Mouse (Mus musculus): ENCODE measurements at regions not wholly inside any gene's neighbourhood (a gene's known extent, or its start where the extent isn't known, plus 50 kb on each side); places are given as distances from the start of the nearest gene placed in this dataset.

- WGBS = 74% methylated on average over 2 of the region's 2 CpGs
- Histone ChIP-seq H3K4me3 (no peak overlapping the region), H3K27ac (replicated peaks) (no peak overlapping the region), H3K36me3 (no peaks in the 10 kb centered on the region), H3K4me2 (no peak overlapping the region), H3K9me3 (no peaks in the 10 kb centered on the region), H3K4me1 (replicated peaks) (no peaks in the 10 kb centered on the region), H3K27me3 (no peaks in the 10 kb centered on the region), H3K9ac (no peak overlapping the region)
- no peak for ATAC-seq (ENCODE audit: low FRiP score, low read depth)
Measured at GRCm38 (mm10) chr16:47754671-47755070, 528.9 kb upstream of the Dppa4 start.

GRCm38 (mm10) chr16:47758296-47758695, 525.2 kb upstream of the Dppa4 start:
- no peaks in the 10 kb centered on the region for H3K4me1 ChIP-seq (replicated peaks)
- no peaks in the 10 kb centered on the region for H3K9me3 ChIP-seq
- 83% methylated on average over 1 of the region's 1 CpGs for WGBS

GRCm38 (mm10) chr16:47765742-47766141, 517.8 kb upstream of the Dppa4 start:
- Histone ChIP-seq H3K9me3 (no peaks in the 10 kb centered on the region), H3K27ac (replicated peaks) (no peak overlapping the region), H3K36me3 (no peaks in the 10 kb centered on the region), H3K4me1 (replicated peaks) (no peaks in the 10 kb centered on the region), H3K9ac (no peak overlapping the region), H3K4me2 (no peak overlapping the region), H3K4me3 (no peak overlapping the region), H3K27me3 (no peaks in the 10 kb centered on the region)
- 65% methylated on average over 3 of the region's 3 CpGs for WGBS
- no peak for ATAC-seq (ENCODE audit: low FRiP score, low read depth)

More at GRCm38 (mm10) chr16:47758296-47758695, 525.2 kb upstream of the Dppa4 start:
- H3K4me3 ChIP-seq = no peak overlapping the region
- ATAC-seq (ENCODE audit: low FRiP score, low read depth) = no peak
- H3K27me3 ChIP-seq = no peaks in the 10 kb centered on the region
- H3K27ac ChIP-seq (replicated peaks) = no peak overlapping the region
- H3K4me2 ChIP-seq = no peak overlapping the region
- no peak overlapping the region for H3K9ac ChIP-seq
- no peaks in the 10 kb centered on the region for H3K36me3 ChIP-seq

- H3K9ac ChIP-seq = no peak overlapping the region
- H3K27me3 ChIP-seq = no peaks in the 10 kb centered on the region
- no peak overlapping the region for H3K4me3 ChIP-seq
- H3K36me3 ChIP-seq = no peaks in the 10 kb centered on the region
- no peak overlapping the region for H3K27ac ChIP-seq (replicated peaks)
- H3K9me3 ChIP-seq = no peaks in the 10 kb centered on the region
- 71% methylated on average over 5 of the region's 5 CpGs for WGBS
- ATAC-seq (ENCODE audit: low FRiP score, low read depth) = no peak
- no peaks in the 10 kb centered on the region for H3K4me1 ChIP-seq (replicated peaks)
- no peak overlapping the region for H3K4me2 ChIP-seq
Measured at GRCm38 (mm10) chr16:47788515-47788914, 495.0 kb upstream of the Dppa4 start.

DNA sequence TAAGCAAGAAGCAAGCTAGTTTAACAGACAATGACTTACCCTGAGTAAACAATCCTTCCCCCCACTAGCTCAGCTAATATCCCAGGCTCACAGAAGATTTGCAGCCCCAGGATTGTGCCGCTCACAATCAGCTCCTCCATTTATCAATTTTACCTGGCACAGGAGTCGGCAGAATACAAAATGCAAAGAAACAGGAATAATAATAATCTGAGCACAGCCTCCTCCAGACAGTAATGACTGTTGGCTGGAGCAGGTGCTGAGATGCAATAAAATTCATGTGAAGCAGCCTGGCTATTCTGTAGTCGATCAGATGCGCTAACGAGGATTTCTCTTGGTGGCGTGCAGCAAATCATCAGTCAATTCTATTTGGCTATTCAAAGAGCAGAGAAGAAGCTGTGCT, 492.9 kb upstream of the Dppa4 start:
- Histone ChIP-seq H3K9ac (no peak overlapping the region), H3K36me3 (no peaks in the 10 kb centered on the region), H3K27me3 (no peaks in the 10 kb centered on the region), H3K4me1 (replicated peaks) (no peaks in the 10 kb centered on the region), H3K4me2 (0 out of 2 replicates have a peak overlapping the region, but pooled peaks have one; percentile 11), H3K9me3 (no peaks in the 10 kb centered on the region), H3K27ac (replicated peaks) (no peak overlapping the region), H3K4me3 (no peak overlapping the region)
- 49% methylated on average over 6 of the region's 6 CpGs for whole genome bisulfite sequencing
- peak; percentile 45; the same call in 1 of the 2 replicates for ATAC-seq (ENCODE audit: low FRiP score, low read depth)

- Histone ChIP-seq H3K9ac (no peak overlapping the region), H3K27ac (replicated peaks) (no peak overlapping the region), H3K27me3 (no peaks in the 10 kb centered on the region), H3K9me3 (no peaks in the 10 kb centered on the region), H3K36me3 (no peaks in the 10 kb centered on the region), H3K4me1 (replicated peaks) (no peaks in the 10 kb centered on the region), H3K4me3 (no peak overlapping the region), H3K4me2 (no peak overlapping the region)
- 86% methylated on average over 3 of the region's 3 CpGs for WGBS
- no peak for ATAC-seq (ENCODE audit: low FRiP score, low read depth)
Measured at GRCm38 (mm10) chr16:47791456-47791855, 492.1 kb upstream of the Dppa4 start.

DNA sequence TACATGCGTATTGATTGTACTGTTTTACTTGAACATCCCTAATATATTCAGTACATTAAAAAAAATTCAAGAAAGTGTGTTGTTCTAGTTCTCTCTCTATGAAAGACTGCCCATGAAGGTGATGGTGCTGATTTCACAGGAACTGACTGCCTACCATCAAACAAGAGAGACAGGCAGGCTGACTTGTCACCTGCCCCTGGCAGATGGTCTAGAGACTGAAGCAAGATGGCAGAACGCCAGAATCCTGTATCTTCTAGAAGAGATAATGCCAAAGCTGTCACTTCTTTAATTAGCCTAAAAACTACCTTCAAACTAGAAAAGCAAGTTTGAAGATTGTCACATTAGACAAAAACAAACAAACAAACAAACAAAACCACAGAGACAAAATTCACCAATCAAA, 484.7 kb upstream of the Dppa4 start:
- Histone ChIP-seq H3K9ac (no peak overlapping the region), H3K4me2 (no peak overlapping the region), H3K27me3 (no peaks in the 10 kb centered on the region), H3K4me1 (replicated peaks) (no peaks in the 10 kb centered on the region), H3K36me3 (no peaks in the 10 kb centered on the region), H3K27ac (replicated peaks) (no peak overlapping the region), H3K4me3 (no peak overlapping the region), H3K9me3 (no peaks in the 10 kb centered on the region)
- WGBS = 92% methylated on average over 2 of the region's 2 CpGs
- no peak for ATAC-seq (ENCODE audit: low FRiP score, low read depth)

DNA sequence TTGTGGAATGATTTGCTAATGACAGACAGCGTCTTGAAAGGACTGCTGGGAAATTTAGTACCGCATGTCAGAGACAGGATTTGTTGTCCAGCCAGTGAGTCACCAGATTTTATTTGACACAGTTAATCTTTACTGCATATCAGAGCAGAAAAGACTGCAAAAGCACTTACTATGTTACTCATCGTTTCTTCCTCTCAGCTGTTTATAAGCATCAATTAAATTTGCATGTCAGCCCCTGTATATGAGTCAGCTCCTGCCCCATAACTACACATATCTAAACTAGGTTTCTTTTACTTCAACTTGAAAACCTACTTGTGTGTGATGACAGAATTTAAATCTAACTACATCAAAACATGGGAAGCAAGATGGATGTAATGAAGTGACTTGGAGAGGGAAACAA, 440.4 kb upstream of the Dppa4 start:
- no peak for ATAC-seq (ENCODE audit: low FRiP score, low read depth)
- H3K27me3 ChIP-seq = no peaks in the 10 kb centered on the region
- no peaks in the 10 kb centered on the region for H3K4me1 ChIP-seq (replicated peaks)
- H3K36me3 ChIP-seq = no peaks in the 10 kb centered on the region
- no peak overlapping the region for H3K27ac ChIP-seq (replicated peaks)
- 81% methylated on average over 3 of the region's 3 CpGs for WGBS
- H3K9ac ChIP-seq = no peak overlapping the region
- no peak overlapping the region for H3K4me3 ChIP-seq
- H3K9me3 ChIP-seq = no peaks in the 10 kb centered on the region
- no peak overlapping the region for H3K4me2 ChIP-seq

DNA sequence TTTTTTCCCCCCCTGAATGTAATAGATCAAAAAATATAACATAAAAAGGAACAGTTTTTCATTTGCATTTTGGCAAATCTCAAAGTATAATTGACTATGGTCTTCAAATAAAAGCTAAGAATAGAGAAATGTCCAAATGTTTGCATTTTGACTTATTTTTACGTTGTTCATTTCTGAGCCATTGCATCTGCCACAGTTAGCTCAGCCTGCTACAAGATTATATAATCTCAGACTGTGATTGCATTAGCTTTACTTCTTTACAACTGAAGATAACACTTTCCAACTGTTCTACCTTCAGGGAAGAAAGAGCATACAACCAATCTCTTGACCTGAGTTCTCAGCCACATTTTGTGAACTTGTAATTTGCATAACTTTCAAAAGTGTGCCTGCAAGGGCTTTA, 431.9 kb upstream of the Dppa4 start:
- WGBS = 82% methylated on average over 1 of the region's 1 CpGs
- ATAC-seq (ENCODE audit: low FRiP score, low read depth) = no peak

DNA sequence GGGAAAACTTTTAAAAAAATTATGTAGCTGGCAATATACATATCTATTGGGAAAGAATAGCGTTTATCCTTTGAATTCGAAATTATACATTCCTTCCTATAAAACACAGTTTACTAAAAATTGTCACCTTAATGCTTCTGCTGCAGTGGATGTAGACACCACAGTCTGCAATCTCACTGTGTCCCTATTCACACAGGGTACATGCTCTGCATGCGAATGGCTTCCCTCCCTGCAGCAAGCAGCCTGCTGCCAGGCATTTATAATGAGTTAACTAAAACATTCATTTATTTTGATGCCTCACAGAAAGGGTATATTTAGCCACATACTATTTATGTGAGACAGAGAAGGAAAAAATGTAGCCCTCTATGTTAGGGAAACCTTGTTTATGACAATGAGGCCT, 423.7 kb upstream of the Dppa4 start:
- Histone ChIP-seq H3K27ac (replicated peaks) (no peak overlapping the region), H3K27me3 (no peaks in the 10 kb centered on the region), H3K9ac (no peak overlapping the region), H3K9me3 (no peaks in the 10 kb centered on the region), H3K4me2 (no peak overlapping the region), H3K36me3 (no peaks in the 10 kb centered on the region), H3K4me1 (replicated peaks) (no peaks in the 10 kb centered on the region), H3K4me3 (no peak overlapping the region)
- 77% methylated on average over 3 of the region's 3 CpGs for WGBS
- no peak for ATAC-seq (ENCODE audit: low FRiP score, low read depth)

More for the DNA sequence above, 431.9 kb upstream of the Dppa4 start:
- Histone ChIP-seq H3K9me3 (no peaks in the 10 kb centered on the region), H3K4me3 (no peak overlapping the region), H3K27ac (replicated peaks) (no peak overlapping the region), H3K4me2 (no peak overlapping the region), H3K9ac (no peak overlapping the region), H3K4me1 (replicated peaks) (no peaks in the 10 kb centered on the region), H3K36me3 (no peaks in the 10 kb centered on the region), H3K27me3 (no peaks in the 10 kb centered on the region)

DNA sequence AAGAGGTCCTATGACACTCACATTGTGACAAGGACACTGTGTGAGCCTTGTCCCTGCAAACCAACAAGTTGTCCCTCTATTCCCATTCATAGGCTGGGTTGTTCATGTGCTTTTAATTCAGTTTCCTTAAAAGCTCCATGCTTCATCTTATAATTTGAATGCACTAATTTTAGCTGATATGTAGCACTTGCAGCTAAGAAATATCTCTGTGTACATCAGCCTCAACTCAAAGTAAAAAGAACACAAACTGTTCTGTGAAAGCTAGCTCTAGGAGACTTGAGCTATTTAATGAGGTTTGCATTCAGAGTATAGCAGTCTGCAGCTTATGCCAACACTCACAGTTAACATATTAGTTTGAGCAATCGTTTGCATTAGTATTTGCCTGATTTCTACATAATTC, 408.3 kb upstream of the Dppa4 start:
- no peak overlapping the region for H3K9ac ChIP-seq
- no peaks in the 10 kb centered on the region for H3K4me1 ChIP-seq (replicated peaks)
- no peaks in the 10 kb centered on the region for H3K9me3 ChIP-seq
- no peak overlapping the region for H3K27ac ChIP-seq (replicated peaks)
- no peaks in the 10 kb centered on the region for H3K27me3 ChIP-seq
- 85% methylated on average over 1 of the region's 1 CpGs for WGBS
- H3K36me3 ChIP-seq = no peaks in the 10 kb centered on the region
- no peak for ATAC-seq (ENCODE audit: low FRiP score, low read depth)
- H3K4me2 ChIP-seq = no peak overlapping the region
- no peak overlapping the region for H3K4me3 ChIP-seq

DNA sequence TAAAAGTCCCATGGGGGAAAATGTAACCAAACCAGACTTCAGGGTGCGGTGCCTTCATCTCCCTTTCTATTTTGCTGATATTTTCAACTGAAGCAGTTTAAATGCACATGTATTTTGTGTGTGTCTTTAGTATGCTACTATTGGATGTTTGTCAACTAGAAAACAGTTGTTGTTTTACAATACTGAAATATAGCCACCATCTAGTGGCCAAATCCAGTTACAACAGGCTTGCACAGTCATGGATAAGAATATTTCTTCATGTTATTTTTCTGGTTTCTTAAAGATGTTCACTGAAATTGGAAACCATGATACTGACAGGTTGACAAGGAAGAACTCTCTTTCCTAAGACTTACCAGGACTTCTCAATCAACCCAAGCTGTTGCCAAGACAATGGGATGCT, 400.1 kb upstream of the Dppa4 start:
- Histone ChIP-seq H3K4me2 (no peak overlapping the region), H3K4me1 (replicated peaks) (no peaks in the 10 kb centered on the region), H3K36me3 (no peaks in the 10 kb centered on the region), H3K9me3 (no peaks in the 10 kb centered on the region), H3K27ac (replicated peaks) (no peak overlapping the region), H3K27me3 (no peaks in the 10 kb centered on the region), H3K9ac (no peak overlapping the region), H3K4me3 (no peak overlapping the region)
- 93% methylated on average over 1 of the region's 1 CpGs for WGBS
- ATAC-seq (ENCODE audit: low FRiP score, low read depth) = no peak

- Histone ChIP-seq H3K9me3 (no peaks in the 10 kb centered on the region), H3K9ac (no peak overlapping the region), H3K27me3 (no peaks in the 10 kb centered on the region), H3K27ac (replicated peaks) (no peak overlapping the region), H3K36me3 (no peaks in the 10 kb centered on the region), H3K4me2 (no peak overlapping the region), H3K4me3 (no peak overlapping the region), H3K4me1 (replicated peaks) (no peaks in the 10 kb centered on the region)
- no peak for ATAC-seq (ENCODE audit: low FRiP score, low read depth)
- 92% methylated on average over 4 of the region's 4 CpGs for WGBS
Measured at GRCm38 (mm10) chr16:47887019-47887418, 396.5 kb upstream of the Dppa4 start.
